Mouse (Mus musculus): ENCODE measurements around the gene Phgr1. TPM values are rescaled to one million over a fixed set of nuclear protein-coding genes. Genes with fewer than 3 reads are reported as not detected.
A peak's percentile ranks its signal among the peaks of the same experiment; 100 is the strongest.

Phgr1 gene
- polyA plus RNA-seq, 1 experiment from 2014 or later = 31.4 TPM

GRCm38 (mm10) chr2:118804474-118804873 is 31.9 kb downstream of the Phgr1 start:
- WGBS = 72% methylated on average over 2 of the region's 2 CpGs
- H3K4me3 ChIP-seq (replicated peaks) = no peak overlapping the region
- H3K36me3 ChIP-seq = no peaks in the 10 kb centered on the region
- no peaks in the 10 kb centered on the region for H3K27me3 ChIP-seq (replicated peaks)
- H3K27ac ChIP-seq = no peak overlapping the region
- ATAC-seq (ENCODE audit: insufficient read depth, low FRiP score, low read depth) = no peak
- no peak overlapping the region for H3K4me2 ChIP-seq
- no peak overlapping the region for H3K9ac ChIP-seq
- no peaks in the 10 kb centered on the region for H3K4me1 ChIP-seq
- no peaks in the 10 kb centered on the region for H3K9me3 ChIP-seq

GRCm38 (mm10) chr2:118805137-118805536 is 32.6 kb downstream of the Phgr1 start:
- Histone ChIP-seq H3K36me3 (no peaks in the 10 kb centered on the region), H3K4me2 (no peak overlapping the region), H3K27ac (no peak overlapping the region), H3K9me3 (no peaks in the 10 kb centered on the region), H3K4me1 (no peaks in the 10 kb centered on the region), H3K27me3 (replicated peaks) (no peaks in the 10 kb centered on the region), H3K9ac (no peak overlapping the region), H3K4me3 (replicated peaks) (no peak overlapping the region)
- WGBS = 32% methylated on average over 3 of the region's 3 CpGs
- ATAC-seq (ENCODE audit: insufficient read depth, low FRiP score, low read depth) = no peak

- Histone ChIP-seq H3K27me3 (replicated peaks) (no peaks in the 10 kb centered on the region), H3K4me3 (replicated peaks) (no peak overlapping the region), H3K27ac (no peak overlapping the region), H3K4me2 (no peak overlapping the region), H3K4me1 (no peaks in the 10 kb centered on the region), H3K9me3 (no peaks in the 10 kb centered on the region), H3K36me3 (no peaks in the 10 kb centered on the region), H3K9ac (no peak overlapping the region)
- 26% methylated on average over 3 of the region's 3 CpGs for WGBS
- no peak for ATAC-seq (ENCODE audit: insufficient read depth, low FRiP score, low read depth)
Measured at GRCm38 (mm10) chr2:118805756-118806155, 33.2 kb downstream of the Phgr1 start.

- ATAC-seq (ENCODE audit: insufficient read depth, low FRiP score, low read depth) = no peak
- Histone ChIP-seq H3K4me2 (no peak overlapping the region), H3K4me3 (replicated peaks) (no peak overlapping the region), H3K9ac (no peak overlapping the region), H3K4me1 (no peaks in the 10 kb centered on the region), H3K27me3 (replicated peaks) (no peaks in the 10 kb centered on the region), H3K27ac (no peak overlapping the region), H3K9me3 (no peaks in the 10 kb centered on the region), H3K36me3 (no peaks in the 10 kb centered on the region)
- WGBS = 65% methylated on average over 4 of the region's 4 CpGs
Measured at GRCm38 (mm10) chr2:118806860-118807259, 34.3 kb downstream of the Phgr1 start.

GRCm38 (mm10) chr2:118810861-118811260 is 38.3 kb downstream of the Phgr1 start:
- H3K4me3 ChIP-seq (replicated peaks) = no peak overlapping the region
- H3K4me2 ChIP-seq = no peak overlapping the region
- no peak overlapping the region for H3K27ac ChIP-seq
- peaks cover 10% of the 10 kb centered on the region; the same call in 1 of the 2 replicates for H3K4me1 ChIP-seq
- ATAC-seq (ENCODE audit: insufficient read depth, low FRiP score, low read depth) = no peak
- no peak overlapping the region for H3K9ac ChIP-seq
- no peaks in the 10 kb centered on the region for H3K9me3 ChIP-seq
- WGBS = 31% methylated on average over 2 of the region's 2 CpGs
- no peaks in the 10 kb centered on the region for H3K36me3 ChIP-seq
- no peaks in the 10 kb centered on the region for H3K27me3 ChIP-seq (replicated peaks)

- Histone ChIP-seq H3K4me2 (no peak overlapping the region), H3K27ac (no peak overlapping the region)
- WGBS = 50% methylated on average over 1 of the region's 1 CpGs
Measured at GRCm38 (mm10) chr2:118812724-118813123, 40.2 kb downstream of the Phgr1 start.

GRCm38 (mm10) chr2:118813981-118814836 is 41.6 kb downstream of the Phgr1 start, which contains the start of gene Knstrn:
Gene Knstrn, plus strand, starts transcription at chr2:118814003.
- Histone ChIP-seq H3K4me2 (peak within 1 kb of the TSS; percentile 92), H3K4me1 (peaks cover 10% of the 10 kb centered on the region; the same call in 1 of the 2 replicates), H3K36me3 (peaks cover 14% of the 10 kb centered on the region; the same call in 1 of the 2 replicates), H3K4me3 (replicated peaks) (peak within 1 kb of the TSS; percentile 78), H3K9me3 (no peaks in the 10 kb centered on the region), H3K27ac (peak within 1 kb of the TSS; percentile 74), H3K27me3 (replicated peaks) (no peaks in the 10 kb centered on the region), H3K9ac (peak within 1 kb of the TSS; percentile 66)
- peak; percentile 97 for ATAC-seq (ENCODE audit: insufficient read depth, low FRiP score, low read depth)
- WGBS = under 1% methylated on average over 49 of the region's 49 CpGs

More at GRCm38 (mm10) chr2:118812724-118813123, 40.2 kb downstream of the Phgr1 start:
- ATAC-seq (ENCODE audit: insufficient read depth, low FRiP score, low read depth) = no peak
- Histone ChIP-seq H3K36me3 (0 out of 2 replicates have a peak, but pooled peaks cover 2% of the 10 kb centered on the region), H3K9ac (no peak overlapping the region), H3K4me1 (peaks cover 10% of the 10 kb centered on the region; the same call in 1 of the 2 replicates), H3K9me3 (no peaks in the 10 kb centered on the region), H3K27me3 (replicated peaks) (no peaks in the 10 kb centered on the region), H3K4me3 (replicated peaks) (no peak overlapping the region)

- peaks cover 43% of the 10 kb centered on the region for H3K36me3 ChIP-seq
- H3K27ac ChIP-seq = no peak overlapping the region
- H3K27me3 ChIP-seq (replicated peaks) = no peaks in the 10 kb centered on the region
- H3K4me3 ChIP-seq (replicated peaks) = no peak overlapping the region
- no peak overlapping the region for H3K9ac ChIP-seq
- H3K4me2 ChIP-seq = no peak overlapping the region
- no peak for ATAC-seq (ENCODE audit: insufficient read depth, low FRiP score, low read depth)
- H3K4me1 ChIP-seq = no peaks in the 10 kb centered on the region
- no peaks in the 10 kb centered on the region for H3K9me3 ChIP-seq
- WGBS = 89% methylated on average over 5 of the region's 5 CpGs
Measured at GRCm38 (mm10) chr2:118822800-118823199, 50.2 kb downstream of the Phgr1 start.

GRCm38 (mm10) chr2:118824396-118824795 is 51.8 kb downstream of the Phgr1 start:
- H3K27me3 ChIP-seq (replicated peaks) = no peaks in the 10 kb centered on the region
- H3K36me3 ChIP-seq = peaks cover 31% of the 10 kb centered on the region
- H3K4me1 ChIP-seq = no peaks in the 10 kb centered on the region
- no peak overlapping the region for H3K9ac ChIP-seq
- WGBS = 96% methylated on average over 4 of the region's 4 CpGs
- H3K9me3 ChIP-seq = no peaks in the 10 kb centered on the region
- no peak for ATAC-seq (ENCODE audit: insufficient read depth, low FRiP score, low read depth)
- no peak overlapping the region for H3K4me2 ChIP-seq
- H3K27ac ChIP-seq = no peak overlapping the region
- no peak overlapping the region for H3K4me3 ChIP-seq (replicated peaks)

Other genes starting within 250 kb of the Phgr1 start
- gene Bmf, start 223.1 kb upstream of the Phgr1 start, polyA plus RNA-seq (2015; fragmentation: Nextera tagmentation; extraction: Ambion mirVana) = 3.6 and 5.2 TPM in 2 replicates
- 66.9 and 72.0 TPM in 2 replicates for gene Bub1b, start 174.6 kb upstream of the Phgr1 start, polyA plus RNA-seq (2015; fragmentation: Nextera tagmentation; extraction: Ambion mirVana)
- gene Pak6, start 109.5 kb upstream of the Phgr1 start, polyA plus RNA-seq (2015; fragmentation: Nextera tagmentation; extraction: Ambion mirVana) = 3.6 and 4.8 TPM in 2 replicates
- gene Ankrd63, start 68.8 kb upstream of the Phgr1 start, polyA plus RNA-seq (2015; fragmentation: Nextera tagmentation; extraction: Ambion mirVana) = 0.04 and 0.08 TPM in 2 replicates
- 1.5 and 1.8 TPM in 2 replicates for gene Plcb2, start 44.3 kb upstream of the Phgr1 start, polyA plus RNA-seq (2015; fragmentation: Nextera tagmentation; extraction: Ambion mirVana)
- gene Inafm2, start 27.0 kb upstream of the Phgr1 start, polyA plus RNA-seq (2015; fragmentation: Nextera tagmentation; extraction: Ambion mirVana) = 22.6 and 23.1 TPM in 2 replicates
- gene Ccdc9b, start 10.1 kb upstream of the Phgr1 start, polyA plus RNA-seq (2015; fragmentation: Nextera tagmentation; extraction: Ambion mirVana) = 1.4 and 1.5 TPM in 2 replicates
- gene Disp2, start 7.0 kb downstream of the Phgr1 start, polyA plus RNA-seq (2015; fragmentation: Nextera tagmentation; extraction: Ambion mirVana) = 2.8 and 3.3 TPM in 2 replicates
- 88.1 and 91.5 TPM in 2 replicates for gene Knstrn, start 41.2 kb downstream of the Phgr1 start, polyA plus RNA-seq (2015; fragmentation: Nextera tagmentation; extraction: Ambion mirVana)
- gene Ivd, start 89.2 kb downstream of the Phgr1 start, polyA plus RNA-seq (2015; fragmentation: Nextera tagmentation; extraction: Ambion mirVana) = 55.1 and 58.9 TPM in 2 replicates
- gene Bahd1, start 127.6 kb downstream of the Phgr1 start, polyA plus RNA-seq (2015; fragmentation: Nextera tagmentation; extraction: Ambion mirVana) = 5.7 TPM in 2 replicates
- gene Chst14, start 153.7 kb downstream of the Phgr1 start, polyA plus RNA-seq (2015; fragmentation: Nextera tagmentation; extraction: Ambion mirVana) = 26.3 and 26.9 TPM in 2 replicates

Measured in stomach, embryonic 15.5 days (tissue).